ENCODE assay signal across 31 mouse cellular contexts in the genomic region with DNA sequence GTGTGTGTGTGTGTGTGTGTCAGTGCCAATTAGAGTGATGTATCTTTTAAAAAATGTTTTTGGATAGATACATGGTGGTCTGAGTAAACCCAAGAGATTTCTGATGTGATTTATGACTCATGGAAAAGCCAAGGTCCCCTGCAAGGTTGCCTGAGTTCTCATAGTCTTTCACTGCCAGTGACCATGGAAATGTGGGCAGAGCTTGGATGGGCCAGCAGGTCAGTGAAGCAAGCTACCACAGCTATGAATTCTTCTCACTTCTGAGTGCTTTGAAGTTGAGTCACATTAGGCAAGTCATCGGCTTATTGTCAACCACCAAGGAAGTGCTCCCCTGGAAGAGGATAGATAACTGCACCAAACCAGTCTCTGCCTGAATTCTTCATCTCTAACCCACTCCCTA.
DNase-seq lines count a peak whose midpoint lies in the region; ATAC-seq and TF ChIP-seq lines count a peak whose summit lies in the region.
"Had no signal": no experiment of that assay in that cellular context is flagged by ENCODE, and none has a peak within 500 bp of the region (broad histone marks: within the 10 kb centered on the region; RNA-seq: fewer than 3 reads in every experiment).

No protein-coding gene starts in this region.

- H3K4me3 ChIP-seq in C2C12 (ENCODE audit: insufficient read depth, poor library complexity, severe bottlenecking): no peak overlapping the region
- H3K4me3 ChIP-seq: embryonic facial prominence, embryonic 13.5 days; erythroblast, embryonic 14.5 days; forebrain, embryonic 12.5 days; heart, embryonic 10.5 days; heart, embryonic 15.5 days; hindbrain, embryonic 12.5 days; liver, embryonic 13.5 days; midbrain, embryonic 13.5 days; stomach, embryonic 15.5 days had no signal

- peak; percentile 89 to 95 for DNase-seq in adrenal gland, adult (ENCODE audit: inconsistent age in 2 of 2, low spot score in 1 of 2)
- peak; percentile 43 for DNase-seq in adrenal gland, postnatal 25 days
- no peak for DNase-seq in thymus, postnatal 14 days
- no peak for DNase-seq in kidney, postnatal 10 days
- no peak for DNase-seq in gastrocnemius, postnatal 4 days (ENCODE audit: low spot score in 2 of 2)
- DNase-seq: cerebellum, adult 11 months; cerebellum, adult 9-10 months; cerebellum, postnatal 36 days; forebrain, postnatal 0 days; gastrocnemius, postnatal 10 days; heart, adult 11 months; kidney, adult 8-10 months; layer of hippocampus, postnatal 36 days; left cerebral cortex, postnatal 4 days; liver, embryonic 13.5 days; lung, adult 18-20 months; right cerebral cortex, postnatal 25 days; thymus, postnatal 36 days had no signal

- H3K27me3 ChIP-seq in C2C12 (ENCODE audit: control insufficient read depth, insufficient read depth, insufficient read length): no peaks in the 10 kb centered on the region
- H3K27me3 ChIP-seq: embryonic facial prominence, embryonic 13.5 days; hindbrain, embryonic 12.5 days; liver, embryonic 13.5 days; midbrain, embryonic 13.5 days; stomach, embryonic 15.5 days had no signal

- no peaks in the 10 kb centered on the region for H3K79me3 ChIP-seq in C2C12 (ENCODE audit: low read depth)

- ATAC-seq in CD4-positive, CD25-positive, alpha-beta regulatory T cell, adult 4 months: no peak
- ATAC-seq: activated CD4-positive, CD25-positive, alpha-beta regulatory T cell, adult 4 months; forebrain, postnatal 0 days; intestine, embryonic 16.5 days; lung, postnatal 0 days; midbrain, embryonic 13.5 days had no signal

- H3K36me3 ChIP-seq in C2C12 (ENCODE audit: control insufficient read depth, insufficient read depth): no peaks in the 10 kb centered on the region
- H3K36me3 ChIP-seq: embryonic facial prominence, embryonic 13.5 days; forebrain, embryonic 12.5 days; heart, embryonic 10.5 days; heart, embryonic 15.5 days; hindbrain, embryonic 12.5 days; liver, embryonic 13.5 days; midbrain, embryonic 13.5 days; stomach, embryonic 15.5 days had no signal

- no peak overlapping the region for H3ac ChIP-seq in C2C12 (ENCODE audit: control insufficient read depth, insufficient read length, low read depth)

- TF ChIP-seq CTCF in C2C12 (IDR thresholded peaks at IDR 0.05; ENCODE audit: control insufficient read depth, insufficient read depth, insufficient read length): no peak

- H3K79me2 ChIP-seq in C2C12 (ENCODE audit: control insufficient read depth, insufficient read depth): no peaks in the 10 kb centered on the region

TF ChIP-seq in C2C12, 6 proteins besides CTCF, POLR2A, EP300 and RAD21:
- no peak for TF ChIP-seq FOSL1 (IDR thresholded peaks at IDR 0.05; ENCODE audit: insufficient read depth, low read length, poor library complexity, severe bottlenecking)
- TF ChIP-seq CEBPB (IDR thresholded peaks at IDR 0.05; ENCODE audit: low read depth): peak; percentile 51

Comparison
In these comparisons a context has a peak if more than half of its experiments do, and no peak if none do; other contexts are left out.
1. DNase-seq: peak in adrenal gland, adult (2 of 2) and adrenal gland, postnatal 25 days (single experiment); none in thymus, postnatal 14 days (single experiment), kidney, postnatal 10 days (single experiment) and gastrocnemius, postnatal 4 days (0 of 2).